Mouse (Mus musculus) adrenal gland, adult 2 months (tissue): ENCODE measurements at regions not wholly inside any gene's neighbourhood (a gene's known extent, or its start where the extent isn't known, plus 50 kb on each side); places are given as distances from the start of the nearest gene placed in this dataset.

ENCODE experiments used
- DNase-seq: peaks from one replicate; pipeline ENCODE4 v3.0.0; 2021

- DNase-seq: peak; percentile 3
Observed at GRCm38 (mm10) chr5:112179213-112180057, 72.9 kb downstream of the Cryba4 start.

DNA sequence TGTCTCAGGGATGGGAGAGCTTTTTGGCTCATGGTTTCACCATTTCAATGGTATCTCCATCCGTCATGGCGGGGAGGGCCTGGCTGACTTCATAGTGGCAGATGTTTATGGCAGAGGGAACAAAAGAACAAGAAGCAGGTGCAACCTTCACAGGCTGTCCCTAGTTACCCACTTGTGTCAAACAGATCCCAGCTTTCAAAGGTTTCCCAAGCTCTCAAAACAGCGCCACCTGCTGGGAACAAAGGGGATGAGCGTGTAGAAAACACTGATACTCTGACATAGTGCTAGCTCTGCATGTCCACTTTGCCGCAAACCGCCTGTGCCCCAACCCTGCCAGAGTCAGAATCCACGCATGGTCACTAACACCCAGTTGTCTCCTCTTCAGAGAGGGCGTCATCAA lies 69.5 kb downstream of the Cryba4 start:
- peak; percentile 8 for DNase-seq

DNA sequence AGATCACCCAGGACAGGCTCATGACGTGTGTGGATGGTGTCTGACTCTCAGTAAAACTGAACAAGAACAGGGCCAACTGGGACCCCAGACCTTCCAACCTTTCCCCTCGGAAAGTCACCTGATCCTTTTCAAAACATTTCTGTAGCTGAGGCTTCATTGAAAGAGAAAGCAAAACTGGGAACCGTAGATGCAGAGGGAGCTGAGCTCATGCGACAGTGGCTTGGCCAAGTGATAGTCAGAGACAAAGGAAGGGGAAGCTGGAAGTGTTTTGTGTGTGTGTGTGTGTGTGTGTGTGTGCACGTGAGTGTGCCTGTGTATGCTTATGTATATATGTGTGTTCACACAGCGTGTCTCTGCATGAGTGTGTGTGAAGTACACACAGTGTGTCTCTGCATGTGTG lies 56.7 kb downstream of the Cryba4 start:
- DNase-seq: no peak
